Mouse (Mus musculus) kidney, embryonic 16.5 days (tissue): ENCODE results near the gene Kdsr. TPM values are rescaled to one million over a fixed set of nuclear protein-coding genes. Genes with fewer than 3 reads are reported as not detected.

ENCODE experiments used
- ATAC-seq: fragments of 200-750 bp; cut with Nextera tagmentation; 2 replicates; pipeline ENCODE4 v1.8.0; 2017; ENCODE audit warnings: moderate TSS enrichment; ENCODE audit not compliant: low FRiP score, low TSS enrichment
- H3K27ac ChIP-seq: fragments of 300-500 bp; sonication (generic); 2 replicates; pipeline ENCODE4 v1.5.1; 2014; ENCODE audit warnings: low read length
- H3K27me3 ChIP-seq: fragments of 300-500 bp; sonication (generic); 2 replicates; pipeline ENCODE4 v1.6.1; 2014; ENCODE audit warnings: low read length, control low read depth, mixed read lengths; ENCODE audit not compliant: insufficient read depth
- H3K36me3 ChIP-seq: fragments of 300-500 bp; sonication (generic); 2 replicates; pipeline ENCODE4 v1.6.1; 2014; ENCODE audit warnings: low read length, control low read depth, mixed read lengths; ENCODE audit not compliant: insufficient read depth
- H3K4me1 ChIP-seq: fragments of 300-500 bp; sonication (generic); 2 replicates; pipeline ENCODE4 v1.6.1; 2014; ENCODE audit warnings: low read length, control low read depth, mixed read lengths; ENCODE audit not compliant: insufficient read depth
- H3K4me2 ChIP-seq: fragments of 300-500 bp; sonication (generic); replicated peaks from 2 replicates; pipeline ENCODE4 v1.6.1; 2014; ENCODE audit warnings: low read depth, low read length
- H3K4me3 ChIP-seq: fragments of 300-500 bp; sonication (generic); 2 replicates; pipeline ENCODE4 v1.5.1; 2014; ENCODE audit warnings: mild to moderate bottlenecking, low read length
- H3K9ac ChIP-seq: fragments of 300-500 bp; sonication (generic); replicated peaks from 2 replicates; pipeline ENCODE4 v1.6.1; 2014; ENCODE audit warnings: low read length
- H3K9me3 ChIP-seq: fragments of 300-500 bp; sonication (generic); 2 replicates; pipeline ENCODE4 v1.6.1; 2016; ENCODE audit warnings: low read length, control low read depth
- WGBS: fragments of 180-500 bp; shearing (Covaris S2); extraction: QIAGEN DNeasy Blood & Tissue Kit; methylation state at CpG from one replicate; pipeline ENCODE4 v1.1.7; 2014; 5-methylcytosine and 5-hydroxymethylcytosine counted together
- polyA plus RNA-seq: library from polyadenylated mRNA; unstranded; fragments of >200 nt; fragmentation: Nextera tagmentation; extraction: Ambion mirVana; gene quantifications from 2 replicates; pipeline ENCODE4 v1.2.1, GENCODE M21; 2015

Kdsr gene
- polyA plus RNA-seq = 14.7 and 16.3 TPM in 2 replicates

DNA sequence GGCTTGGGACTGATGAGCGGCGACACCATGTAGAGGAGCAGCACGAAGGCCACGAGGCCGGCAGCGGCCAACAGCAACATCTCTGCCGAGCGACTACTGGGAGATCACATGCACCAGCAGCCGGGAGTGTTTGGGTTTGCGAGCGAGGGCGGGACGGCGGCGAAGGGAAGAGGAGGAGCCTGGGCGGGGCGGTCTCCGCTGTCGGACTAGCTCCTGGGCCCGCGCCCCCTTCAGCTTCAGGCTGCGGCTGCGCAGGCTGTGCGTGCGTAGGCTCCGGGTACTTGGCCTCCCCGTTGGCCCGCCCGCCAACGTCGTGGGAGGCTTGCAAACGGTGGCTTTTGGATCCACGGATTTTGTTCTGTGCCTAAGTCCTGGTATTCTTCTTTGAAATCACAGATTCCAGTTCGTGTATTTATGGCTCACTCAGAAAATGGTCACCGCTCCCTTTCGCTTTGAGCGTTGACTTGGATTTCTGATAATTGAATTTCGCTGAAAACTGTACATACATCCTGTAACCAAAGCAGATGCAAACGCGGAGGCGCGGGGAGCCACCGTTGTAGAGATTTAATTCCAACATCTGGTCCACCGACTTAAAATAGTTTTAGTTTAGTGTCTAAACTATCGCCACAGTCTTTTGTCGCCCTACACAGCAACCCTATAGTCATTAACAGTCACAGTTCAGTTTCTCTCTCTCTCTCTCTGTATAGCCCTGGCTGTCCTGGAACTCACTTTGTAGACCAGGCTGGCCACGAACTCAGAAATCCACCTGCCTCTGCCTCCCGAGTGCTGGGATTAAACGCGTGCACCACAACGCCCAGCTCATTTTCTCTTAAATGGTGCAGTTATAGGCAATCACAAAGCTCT is at the start of gene Kdsr:
TSS of gene Kdsr (minus strand) at position 156 of the 864 bp plus-strand sequence.
- H3K9ac ChIP-seq = peak within 1 kb of the TSS; percentile 83
- peak within 1 kb of the TSS; percentile 76 for H3K4me3 ChIP-seq
- H3K4me1 ChIP-seq = peaks cover 15% of the 10 kb centered on the region
- H3K27me3 ChIP-seq = no peaks in the 10 kb centered on the region
- 2% methylated on average over 50 of the region's 51 CpGs for WGBS
- H3K36me3 ChIP-seq = peaks cover 6% of the 10 kb centered on the region; the same call in 1 of the 2 replicates
- peak within 1 kb of the TSS; percentile 95 for H3K27ac ChIP-seq
- peak within 1 kb of the TSS; percentile 99 for H3K4me2 ChIP-seq
- no peaks in the 10 kb centered on the region for H3K9me3 ChIP-seq
- ATAC-seq = peak; percentile 99

DNA sequence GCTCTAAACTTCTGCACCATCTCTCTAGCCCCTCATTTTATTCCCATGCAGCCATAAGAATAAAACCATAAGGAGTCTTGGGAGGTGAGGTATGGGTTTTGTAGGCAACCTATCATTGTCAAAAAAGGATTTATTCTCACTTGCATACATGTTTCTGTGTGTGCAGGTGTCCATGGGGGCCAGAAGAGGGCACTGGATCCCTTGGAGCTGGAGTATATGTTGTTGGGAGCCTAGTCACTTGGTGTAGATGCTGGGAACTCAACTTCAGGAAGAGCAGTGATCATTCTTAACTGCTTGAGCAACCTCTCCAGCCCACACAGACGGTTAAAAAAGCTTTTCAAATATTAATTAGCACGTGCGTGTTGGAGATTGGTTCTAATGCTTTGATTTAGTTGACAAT is 40.4 kb upstream of the Kdsr start:
- Histone ChIP-seq H3K9ac (no peak overlapping the region), H3K27ac (no peak overlapping the region), H3K9me3 (no peaks in the 10 kb centered on the region), H3K27me3 (no peaks in the 10 kb centered on the region), H3K4me3 (no peak overlapping the region), H3K4me2 (no peak overlapping the region), H3K4me1 (peaks cover 7% of the 10 kb centered on the region; the same call in 1 of the 2 replicates), H3K36me3 (no peaks in the 10 kb centered on the region)
- 88% methylated on average over 3 of the region's 3 CpGs for WGBS
- ATAC-seq = no peak

DNA sequence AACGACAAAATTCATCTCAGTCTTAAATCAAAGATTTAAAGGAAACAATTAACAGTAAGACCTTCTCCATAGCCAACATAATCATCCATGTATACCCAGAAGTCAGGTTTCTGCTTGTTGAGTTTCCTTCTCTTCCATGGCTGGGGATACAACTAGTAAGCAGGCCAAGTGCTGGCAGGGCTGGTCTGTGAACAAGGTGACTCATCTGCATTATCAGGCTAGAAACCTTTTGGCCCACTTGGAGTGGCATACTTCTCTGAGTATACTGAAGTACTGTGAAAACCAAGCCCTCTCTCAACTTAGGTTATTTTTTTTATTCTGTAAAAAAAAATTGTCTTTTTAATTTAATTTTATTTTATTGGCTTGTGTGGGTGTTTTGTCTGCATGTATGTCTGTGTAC is 39.9 kb upstream of the Kdsr start:
- H3K4me3 ChIP-seq = no peak overlapping the region
- peaks cover 7% of the 10 kb centered on the region; the same call in 1 of the 2 replicates for H3K4me1 ChIP-seq
- no peaks in the 10 kb centered on the region for H3K9me3 ChIP-seq
- H3K27ac ChIP-seq = no peak overlapping the region
- H3K9ac ChIP-seq = no peak overlapping the region
- ATAC-seq = no peak
- H3K36me3 ChIP-seq = no peaks in the 10 kb centered on the region
- 46% methylated on average over 1 of the region's 1 CpGs for WGBS
- H3K4me2 ChIP-seq = no peak overlapping the region
- H3K27me3 ChIP-seq = no peaks in the 10 kb centered on the region

DNA sequence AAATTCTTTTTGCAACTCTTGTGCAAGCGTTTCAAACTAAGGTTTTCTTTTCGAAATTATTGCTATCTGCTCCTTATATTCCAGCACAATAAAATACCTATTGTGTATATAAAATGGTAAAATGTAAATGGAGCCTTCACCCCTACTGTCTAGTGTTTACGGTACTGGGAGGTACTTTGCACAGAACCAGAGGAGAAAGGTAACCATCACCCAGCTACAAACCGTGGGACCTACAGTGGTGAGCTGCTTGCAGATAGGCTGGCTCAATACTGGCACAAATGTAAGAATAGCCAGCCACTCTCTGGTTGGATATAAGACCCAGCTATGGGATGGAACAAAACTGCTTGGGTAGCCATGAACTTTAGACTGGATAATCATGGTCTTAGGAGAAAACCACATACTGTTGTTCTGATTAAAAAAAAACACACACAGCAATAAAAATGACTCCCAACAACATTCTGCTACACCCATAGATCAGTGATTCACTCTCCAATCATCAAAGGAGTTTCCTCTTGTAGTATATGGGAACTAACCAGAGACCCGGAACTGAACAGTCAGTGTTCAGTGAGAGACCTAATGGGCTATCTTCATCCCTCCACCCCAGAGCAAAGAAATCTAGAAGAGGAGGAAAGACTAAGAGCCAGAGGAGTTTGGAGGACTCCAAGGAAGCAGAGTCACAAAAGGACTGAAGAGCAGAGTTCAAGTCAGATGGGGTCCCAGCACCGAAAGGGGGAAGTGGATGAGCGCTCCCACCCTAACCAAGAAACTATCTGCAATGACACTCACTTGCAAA is 37.7 kb upstream of the Kdsr start:
- peak; percentile 7; the same call in 1 of the 2 replicates for ATAC-seq
- Histone ChIP-seq H3K27ac (no peak overlapping the region), H3K36me3 (no peaks in the 10 kb centered on the region), H3K4me3 (peak overlapping the region; percentile 99), H3K27me3 (no peaks in the 10 kb centered on the region), H3K9me3 (no peaks in the 10 kb centered on the region), H3K9ac (0 out of 2 replicates have a peak overlapping the region, but pooled peaks have one; percentile 39), H3K4me1 (peaks cover 7% of the 10 kb centered on the region; the same call in 1 of the 2 replicates), H3K4me2 (peak overlapping the region; percentile 59)
- WGBS = 64% methylated on average over 7 of the region's 7 CpGs

DNA sequence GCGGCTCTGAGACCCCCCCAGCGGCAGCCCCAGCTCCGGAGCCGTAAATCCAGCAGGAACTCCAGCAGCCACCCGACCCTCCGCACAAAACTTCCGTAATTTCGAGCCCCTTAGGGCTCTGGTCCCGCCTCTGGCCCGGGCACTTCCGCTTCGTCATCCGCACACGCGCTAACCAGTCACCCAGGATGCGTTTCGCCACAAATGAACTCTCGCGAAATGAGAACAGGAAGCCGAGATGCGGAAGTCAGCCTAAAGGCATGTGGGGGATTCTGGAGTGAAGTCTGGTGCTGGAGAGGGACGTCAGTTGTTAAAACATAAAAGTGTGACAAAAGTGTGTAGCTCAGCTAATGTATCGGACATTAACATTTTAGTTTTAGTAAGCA is 37.0 kb upstream of the Kdsr start, which contains the start of gene Vps4b:
TSS of gene Vps4b (minus strand) at position 187 of the 383 bp plus-strand sequence.
- H3K27ac ChIP-seq = peak within 1 kb of the TSS; percentile 97
- H3K9me3 ChIP-seq = no peaks in the 10 kb centered on the region
- ATAC-seq = peak; percentile 99
- H3K4me3 ChIP-seq = peak within 1 kb of the TSS; percentile 99
- H3K4me2 ChIP-seq = peak within 1 kb of the TSS; percentile 72
- no peaks in the 10 kb centered on the region for H3K27me3 ChIP-seq
- H3K36me3 ChIP-seq = no peaks in the 10 kb centered on the region
- H3K4me1 ChIP-seq = peaks cover 7% of the 10 kb centered on the region; the same call in 1 of the 2 replicates
- under 1% methylated on average over 23 of the region's 23 CpGs for WGBS
- H3K9ac ChIP-seq = peak within 1 kb of the TSS; percentile 95

DNA sequence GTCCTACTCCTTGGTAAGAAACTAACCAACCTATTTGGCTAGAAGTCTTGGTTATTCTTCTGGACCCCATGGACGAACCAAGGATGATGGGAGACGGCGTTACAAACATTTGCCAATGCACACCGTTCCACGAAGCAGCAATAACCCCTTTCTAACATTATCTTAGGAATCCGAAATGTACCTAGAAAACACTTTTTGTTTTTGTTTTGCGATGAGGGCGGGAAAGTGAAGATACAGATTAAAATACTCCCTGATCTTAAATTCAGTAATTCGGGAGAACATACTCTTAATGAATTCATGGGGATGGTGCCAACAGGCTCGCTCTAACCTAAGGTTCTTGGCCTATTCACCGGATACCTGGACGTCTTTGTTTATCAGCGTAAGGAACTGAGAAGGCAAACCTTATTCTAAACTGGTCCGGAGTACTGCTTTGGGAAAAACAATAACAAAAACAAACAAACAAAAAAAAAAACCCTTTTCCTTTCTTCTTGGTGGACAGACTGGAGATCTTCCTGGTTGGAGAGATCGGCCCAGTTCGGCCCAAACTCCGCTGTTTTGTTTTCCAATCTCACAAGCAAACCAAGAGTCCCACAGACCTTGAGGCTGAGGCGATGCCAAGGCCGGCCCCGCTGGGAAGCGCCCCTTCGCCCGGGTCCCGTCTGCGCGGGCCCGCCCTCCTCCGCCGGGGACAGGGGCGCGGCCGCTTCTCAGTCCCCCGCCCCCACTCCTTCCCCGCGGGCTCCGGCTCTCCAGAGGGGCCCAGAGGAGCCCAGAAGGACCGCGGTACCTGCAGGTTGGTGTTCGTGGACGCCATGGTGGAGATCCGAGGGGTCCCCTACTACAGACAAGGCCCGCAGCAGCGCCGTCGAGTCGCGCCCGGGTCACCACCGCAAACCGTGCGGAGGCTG is 36.4 kb upstream of the Kdsr start:
- H3K4me1 ChIP-seq = peaks cover 7% of the 10 kb centered on the region; the same call in 1 of the 2 replicates
- WGBS = 2% methylated on average over 48 of the region's 51 CpGs
- no peaks in the 10 kb centered on the region for H3K9me3 ChIP-seq
- peak overlapping the region; percentile 97 for H3K27ac ChIP-seq
- H3K27me3 ChIP-seq = no peaks in the 10 kb centered on the region
- peak overlapping the region; percentile 99 for H3K4me3 ChIP-seq
- peak overlapping the region; percentile 95 for H3K9ac ChIP-seq
- ATAC-seq = peak; percentile 93
- H3K4me2 ChIP-seq = peak overlapping the region; percentile 72
- no peaks in the 10 kb centered on the region for H3K36me3 ChIP-seq

DNA sequence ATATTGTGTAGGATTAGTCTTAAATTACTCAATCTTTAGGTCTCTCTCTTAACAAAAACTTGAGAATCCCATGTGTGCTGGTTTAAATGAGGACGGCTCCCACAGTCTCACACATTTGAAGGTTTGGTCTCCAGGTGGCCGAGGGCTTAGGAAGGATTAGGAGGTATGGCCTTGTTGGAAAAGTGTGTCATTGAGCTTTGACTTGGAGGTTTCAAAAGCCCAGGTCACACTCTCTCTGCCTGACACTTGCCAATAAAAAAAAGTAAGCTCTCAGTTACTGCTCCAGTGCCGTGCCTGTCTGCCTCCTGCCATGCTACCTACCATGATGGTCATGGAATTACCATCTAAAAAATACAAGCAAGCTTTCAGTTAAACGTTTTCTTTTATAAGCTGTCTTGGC is 15.4 kb upstream of the Kdsr start:
- ATAC-seq = no peak
- Histone ChIP-seq H3K4me3 (no peak overlapping the region), H3K4me2 (no peak overlapping the region), H3K36me3 (peaks cover 41% of the 10 kb centered on the region), H3K4me1 (no peaks in the 10 kb centered on the region), H3K9me3 (no peaks in the 10 kb centered on the region), H3K27me3 (no peaks in the 10 kb centered on the region), H3K9ac (no peak overlapping the region), H3K27ac (no peak overlapping the region)
- WGBS = 89% methylated on average over 4 of the region's 4 CpGs

DNA sequence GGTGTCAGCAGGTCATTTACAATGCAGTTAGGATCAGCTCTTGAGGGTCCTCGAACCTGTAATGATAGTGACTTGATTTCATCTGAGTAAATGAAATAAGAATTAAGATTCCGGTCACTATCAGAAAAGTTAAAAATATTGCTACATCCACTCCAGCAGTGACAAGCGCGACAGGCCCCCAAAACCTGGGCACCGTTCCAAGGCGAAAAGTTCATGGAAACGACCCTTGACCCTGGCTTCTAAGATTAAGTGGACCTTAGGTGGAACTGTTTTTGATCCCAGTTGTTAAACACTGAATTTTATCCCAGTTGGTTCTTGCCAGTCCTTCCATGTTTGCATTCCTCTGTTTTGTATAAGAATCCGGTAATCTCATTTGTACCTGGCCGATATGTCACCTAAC is 14.6 kb upstream of the Kdsr start:
- Histone ChIP-seq H3K9ac (no peak overlapping the region), H3K27me3 (no peaks in the 10 kb centered on the region), H3K27ac (no peak overlapping the region), H3K4me2 (no peak overlapping the region), H3K36me3 (peaks cover 42% of the 10 kb centered on the region), H3K4me1 (no peaks in the 10 kb centered on the region), H3K9me3 (no peaks in the 10 kb centered on the region), H3K4me3 (no peak overlapping the region)
- no peak for ATAC-seq
- WGBS = 79% methylated on average over 9 of the region's 9 CpGs

DNA sequence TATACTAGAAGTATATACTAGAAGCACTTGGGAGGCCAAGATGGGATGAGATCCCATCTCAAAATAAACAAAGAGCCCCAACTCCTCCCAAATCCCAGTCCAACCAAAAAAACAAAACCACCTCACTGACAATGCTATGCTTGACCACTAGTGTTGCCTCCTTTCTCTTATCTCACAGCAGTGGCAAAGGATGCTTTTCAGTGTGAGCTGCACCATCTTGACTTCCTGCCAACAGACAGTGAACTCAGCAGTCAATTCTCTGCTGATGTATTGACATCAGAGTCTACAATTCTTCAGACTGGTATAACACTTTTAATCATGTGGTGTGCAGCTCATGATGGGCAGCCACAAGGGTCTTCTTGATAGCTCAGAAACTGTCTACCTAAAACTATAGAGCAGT is 9.2 kb upstream of the Kdsr start:
- peaks cover 45% of the 10 kb centered on the region for H3K36me3 ChIP-seq
- no peak overlapping the region for H3K27ac ChIP-seq
- H3K9me3 ChIP-seq = no peaks in the 10 kb centered on the region
- 0 out of 2 replicates have a peak, but pooled peaks cover 3% of the 10 kb centered on the region for H3K4me1 ChIP-seq
- ATAC-seq = no peak
- no peaks in the 10 kb centered on the region for H3K27me3 ChIP-seq
- no peak overlapping the region for H3K4me3 ChIP-seq
- H3K4me2 ChIP-seq = no peak overlapping the region
- no peak overlapping the region for H3K9ac ChIP-seq
